Mouse (Mus musculus): ENCODE data around the gene Samd1.
"Not testable (repeated sequence)": the region's sequence is repeated elsewhere in the genome, so short reads cannot be mapped to it uniquely, and the experiment has no call there.

The Samd1 gene

DNA sequence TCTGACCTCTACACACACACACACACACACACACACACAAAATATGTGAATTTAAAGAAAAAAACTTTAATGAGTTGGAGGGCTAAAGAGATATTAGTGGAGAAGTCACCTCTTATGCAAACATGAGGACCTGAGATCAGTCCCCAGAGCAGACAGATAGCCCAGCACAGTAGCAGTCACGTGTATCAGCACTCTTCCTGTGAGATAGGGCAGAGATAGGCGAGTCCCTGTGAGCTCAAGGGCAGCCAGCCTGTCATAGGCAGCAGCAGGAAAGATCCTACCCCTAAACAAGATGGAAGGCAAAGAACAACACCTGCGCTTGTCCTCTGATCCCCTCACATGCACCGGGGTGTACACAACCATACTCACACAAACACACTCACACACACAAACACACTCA lies 15.0 kb upstream of the Samd1 start:
- no peak for DNase-seq (ENCODE audit: extremely low read depth, insufficient read length, low spot score)

GRCm38 (mm10) chr8:83983222-83983621 lies 14.2 kb upstream of the Samd1 start:
- DNase-seq (ENCODE audit: extremely low read depth, insufficient read length, low spot score): not testable (repeated sequence)

- no peak for DNase-seq (ENCODE audit: extremely low read depth, insufficient read length, low spot score)
Observed at GRCm38 (mm10) chr8:83989243-83989642, 8.2 kb upstream of the Samd1 start.

DNA sequence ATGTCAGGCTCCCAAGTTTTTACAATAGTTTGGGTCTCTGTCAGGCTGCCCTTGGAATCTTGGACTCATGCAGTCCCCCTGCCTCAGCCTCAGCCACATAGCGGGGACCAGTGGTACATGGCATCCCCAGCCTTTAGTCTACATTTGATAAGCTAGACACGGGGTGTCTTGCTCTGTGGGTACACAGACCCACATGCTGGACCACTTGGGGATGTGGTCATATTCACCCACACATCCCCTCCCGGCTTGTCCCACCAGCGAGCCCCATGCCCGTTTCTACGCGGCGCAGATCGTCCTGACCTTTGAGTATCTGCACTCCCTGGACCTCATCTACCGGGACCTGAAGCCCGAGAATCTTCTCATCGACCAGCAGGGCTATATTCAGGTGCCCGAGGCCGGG lies 7.3 kb upstream of the Samd1 start:
- DNase-seq (ENCODE audit: extremely low read depth, insufficient read length, low spot score): no peak

DNA sequence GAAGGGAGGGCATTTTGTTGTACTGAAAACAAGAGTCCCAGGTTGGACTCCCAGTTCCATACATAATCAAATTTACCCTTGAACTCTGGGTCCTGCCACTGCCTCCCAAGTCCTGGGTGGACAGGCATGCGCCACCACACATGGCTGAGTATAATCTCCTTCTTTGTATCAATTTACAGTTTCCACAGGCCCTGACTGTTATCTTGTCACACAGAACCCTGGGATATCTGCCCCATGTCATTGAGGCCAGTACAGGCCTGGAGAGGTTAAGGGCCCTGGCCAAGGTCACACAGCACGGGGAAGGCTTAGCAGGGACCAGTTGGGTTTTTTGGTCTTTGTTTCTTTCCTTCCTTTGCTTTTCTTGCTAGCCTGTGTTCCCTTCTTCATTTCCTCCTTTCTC lies 5.0 kb upstream of the Samd1 start:
- no peak for DNase-seq (ENCODE audit: extremely low read depth, insufficient read length, low spot score)

DNA sequence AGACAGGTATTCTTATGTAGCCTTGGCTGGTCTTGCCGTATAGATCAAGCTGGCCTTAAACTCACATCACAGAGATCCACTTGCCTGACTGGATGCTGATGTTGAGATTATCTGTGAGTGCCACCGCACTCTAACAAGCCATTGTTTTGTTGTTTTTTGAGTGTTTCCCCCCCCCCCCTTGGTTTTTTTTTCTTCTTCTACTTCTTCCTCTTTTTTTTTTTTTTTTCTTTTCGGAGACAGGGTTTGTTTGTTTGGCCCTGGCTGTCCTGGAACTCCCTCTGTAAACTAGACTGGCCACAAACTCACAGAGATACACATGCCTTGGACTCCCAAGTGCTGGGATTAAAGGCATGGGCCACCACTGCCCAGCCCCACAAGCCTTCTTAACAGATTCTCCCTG lies 3.4 kb upstream of the Samd1 start:
- DNase-seq (ENCODE audit: extremely low read depth, insufficient read length, low spot score): no peak

DNA sequence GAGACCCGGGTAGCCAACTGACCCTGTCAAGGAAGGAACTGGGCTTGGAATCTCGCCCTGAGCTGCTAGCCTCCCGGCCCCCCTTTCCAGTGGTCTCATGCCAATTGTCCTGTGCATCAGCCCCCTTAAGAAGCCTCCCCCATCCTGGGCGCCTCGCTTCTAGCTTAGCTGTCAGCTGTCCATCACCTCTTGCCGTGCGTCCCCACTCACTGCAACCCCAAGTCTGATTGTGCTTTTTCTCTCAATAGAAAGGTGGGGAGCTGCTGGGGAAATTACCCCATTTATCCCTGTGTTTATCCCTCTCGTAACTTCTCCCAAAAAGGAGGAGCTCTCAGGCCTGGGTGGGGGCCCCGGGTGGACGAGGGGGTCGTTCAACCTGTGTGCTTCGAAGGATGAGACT lies 1.5 kb upstream of the Samd1 start:
- no peak for DNase-seq (ENCODE audit: extremely low read depth, insufficient read length, low spot score)

DNA sequence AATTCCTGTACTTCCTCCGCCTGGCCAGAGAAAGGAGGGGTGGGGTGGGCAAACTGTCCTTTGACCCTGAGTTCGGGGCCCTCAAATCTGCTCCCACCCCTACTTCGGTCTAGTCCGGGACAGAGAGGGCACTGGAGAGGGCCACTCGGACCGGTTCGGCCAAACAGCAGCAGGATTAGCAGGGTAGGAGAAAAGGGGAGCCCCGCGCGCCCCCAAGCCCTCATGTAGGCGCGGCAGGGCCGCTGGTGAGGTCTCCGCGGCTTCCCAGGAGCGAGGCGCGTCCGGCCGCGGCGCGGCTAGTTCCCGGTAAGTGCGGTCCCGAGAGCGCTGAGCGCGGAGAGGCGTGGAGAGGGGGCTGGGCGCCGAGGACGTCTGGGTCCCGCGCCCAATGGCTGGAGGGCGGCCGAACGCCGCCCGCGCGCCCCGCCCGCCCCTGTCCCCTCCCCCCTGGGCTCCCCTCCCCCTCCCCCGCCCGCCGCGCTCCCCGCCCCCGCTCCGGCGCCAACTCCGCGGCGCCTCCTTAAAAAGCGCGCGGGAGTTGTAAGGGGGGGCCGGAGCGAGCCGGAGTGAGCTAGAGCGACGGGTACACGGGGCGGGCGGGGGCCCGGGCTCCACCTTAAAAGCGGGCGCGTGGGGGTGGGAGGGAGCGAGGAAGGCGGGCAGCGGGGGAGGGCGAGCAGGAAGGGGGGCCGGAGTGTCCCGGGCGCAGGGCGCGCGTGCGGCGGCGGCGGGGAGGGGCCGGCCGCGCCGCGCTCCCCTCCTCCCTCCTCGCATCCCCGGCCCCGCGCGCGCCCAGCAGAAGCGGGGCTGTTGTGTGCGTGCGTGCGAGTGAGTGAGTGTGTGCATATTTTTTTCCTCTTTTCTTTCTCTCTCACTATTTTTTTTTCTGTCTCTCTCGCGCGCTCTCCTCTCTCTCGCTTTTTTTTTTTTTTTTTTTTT lies 636 bp upstream of the Samd1 start:
- DNase-seq (ENCODE audit: extremely low read depth, insufficient read length, low spot score): peak; percentile 84

DNA sequence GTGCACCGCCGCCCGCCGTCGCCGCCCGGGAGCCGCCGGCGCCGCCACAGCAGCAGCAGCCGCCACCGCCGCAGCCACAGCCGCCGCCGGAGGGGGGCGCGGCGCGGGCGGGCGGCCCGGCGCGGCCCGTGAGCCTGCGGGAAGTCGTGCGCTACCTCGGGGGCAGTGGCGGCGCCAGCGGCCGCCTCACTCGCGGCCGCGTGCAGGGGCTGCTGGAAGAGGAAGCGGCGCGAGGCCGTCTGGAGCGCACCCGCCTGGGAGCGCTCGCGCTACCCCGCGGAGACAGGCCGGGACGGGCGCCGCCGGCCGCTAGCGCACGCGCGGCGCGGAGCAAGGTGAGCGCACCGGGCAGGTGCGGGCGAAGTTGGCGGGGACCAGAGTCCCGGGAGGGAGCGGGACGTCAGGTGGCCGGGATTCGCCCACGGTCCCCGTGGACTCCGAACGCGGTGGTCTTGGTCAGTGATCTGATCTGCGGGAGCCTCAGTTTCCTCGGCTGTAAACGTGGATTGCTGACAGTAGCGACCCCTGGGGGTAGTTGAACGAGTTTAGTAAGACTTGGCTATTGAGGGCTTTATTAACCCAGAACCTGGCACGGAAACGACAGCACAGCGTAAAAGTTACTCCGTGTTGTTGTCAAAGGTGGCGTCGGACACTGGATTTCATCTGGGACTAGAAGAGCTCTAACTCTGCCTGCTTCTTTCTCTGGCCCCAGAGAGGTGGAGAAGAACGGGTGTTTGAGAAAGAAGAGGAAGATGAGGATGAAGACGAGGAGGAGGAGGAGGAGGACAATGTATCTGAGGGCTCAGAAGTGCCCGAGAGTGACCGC lies 972 bp downstream of the Samd1 start:
- peak; percentile 81 for DNase-seq (ENCODE audit: extremely low read depth, insufficient read length, low spot score)

DNA sequence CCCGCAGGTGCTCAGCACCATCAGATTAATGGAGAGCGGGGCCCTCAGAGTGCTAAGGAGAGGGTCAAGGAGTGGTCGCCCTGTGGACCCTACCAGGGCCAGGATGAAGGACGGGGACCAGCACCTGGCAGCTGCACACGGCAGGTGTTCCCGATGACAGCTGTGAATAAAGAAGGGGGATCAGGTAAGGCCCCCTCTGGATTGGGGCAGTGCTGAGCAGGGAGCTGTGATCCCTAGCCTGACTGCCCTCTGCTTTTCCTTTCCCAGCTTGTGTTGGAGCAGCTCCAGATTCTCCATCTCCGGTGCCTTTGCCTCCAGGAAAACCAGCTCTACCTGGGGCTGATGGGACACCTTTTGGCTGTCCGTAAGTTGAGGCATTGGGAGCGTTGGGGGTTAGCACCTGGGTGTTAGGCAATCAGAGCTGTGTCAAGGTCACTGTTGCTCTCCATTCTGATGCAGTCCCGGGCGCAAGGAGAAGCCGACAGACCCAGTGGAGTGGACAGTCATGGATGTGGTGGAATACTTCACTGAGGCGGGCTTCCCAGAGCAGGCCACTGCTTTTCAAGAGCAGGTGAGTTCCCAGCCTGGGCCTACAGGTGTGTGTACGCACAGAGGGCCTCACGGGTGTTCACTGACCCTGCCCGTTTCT lies 1.7 kb downstream of the Samd1 start:
- DNase-seq (ENCODE audit: extremely low read depth, insufficient read length, low spot score): no peak

DNA sequence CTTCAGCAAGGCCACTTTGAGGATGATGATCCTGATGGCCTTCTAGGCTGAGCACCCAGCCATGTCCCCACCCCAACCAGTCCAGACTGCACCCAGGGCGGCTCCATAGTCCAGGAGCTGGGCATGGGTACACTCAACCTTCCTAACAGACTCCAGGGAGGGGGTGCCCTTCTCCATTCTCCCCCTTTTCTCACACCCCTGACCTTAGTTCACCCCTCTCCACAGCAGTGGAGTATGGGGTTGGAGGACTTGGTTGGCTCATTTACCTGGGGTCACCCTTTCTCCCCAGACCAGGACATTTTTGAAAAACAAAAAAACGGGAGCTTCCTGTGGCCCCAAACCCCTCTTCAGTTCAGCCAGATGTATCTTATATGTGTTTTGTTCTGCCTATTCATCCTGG lies 2.4 kb downstream of the Samd1 start:
- DNase-seq (ENCODE audit: extremely low read depth, insufficient read length, low spot score): no peak

DNA sequence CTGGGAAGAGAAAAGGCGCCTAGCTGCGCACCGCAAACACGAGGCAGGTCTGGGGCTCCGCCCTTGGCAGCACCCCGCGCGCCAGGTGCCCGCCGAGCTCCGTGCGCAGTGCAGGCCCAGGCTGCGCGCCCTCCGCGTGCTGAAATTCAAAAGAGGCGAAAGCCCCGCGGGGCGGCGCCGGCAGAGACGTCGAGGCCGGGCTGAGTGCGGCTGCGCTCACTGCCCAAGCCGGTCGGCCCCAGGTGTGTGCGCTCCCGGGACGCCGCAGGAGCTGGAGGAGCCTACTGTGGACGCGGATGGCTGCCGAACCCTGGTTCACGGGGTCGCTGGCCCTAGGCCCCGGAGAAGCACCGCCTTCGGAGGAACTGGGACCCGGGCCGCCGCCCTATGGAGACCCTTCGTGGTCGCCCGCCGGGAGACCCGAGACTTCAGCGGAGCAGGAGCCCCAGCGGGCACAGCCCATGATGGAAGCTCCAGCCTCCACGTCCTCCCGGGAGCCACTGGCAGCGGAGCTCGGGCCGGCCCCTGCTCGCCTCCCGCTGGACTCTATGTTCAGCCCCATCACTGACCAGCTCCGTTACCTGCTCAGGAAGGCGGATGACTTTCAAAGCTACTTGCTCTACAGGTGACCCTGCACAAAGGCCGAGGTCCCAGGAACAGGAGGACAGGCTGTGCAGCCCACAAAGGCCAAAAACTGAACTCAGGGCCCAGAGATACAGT lies 4.0 kb downstream of the Samd1 start, which contains the start of gene 1700067K01Rik:
1700067K01Rik (plus strand) TSS at position 222 of the 720 bp plus-strand sequence.
- DNase-seq (ENCODE audit: extremely low read depth, insufficient read length, low spot score): no peak

- DNase-seq (ENCODE audit: extremely low read depth, insufficient read length, low spot score): no peak
Observed at GRCm38 (mm10) chr8:84002957-84003611, 5.6 kb downstream of the Samd1 start.

- no peak for DNase-seq (ENCODE audit: extremely low read depth, insufficient read length, low spot score)
Observed at GRCm38 (mm10) chr8:84003612-84004246, 6.3 kb downstream of the Samd1 start.

DNA sequence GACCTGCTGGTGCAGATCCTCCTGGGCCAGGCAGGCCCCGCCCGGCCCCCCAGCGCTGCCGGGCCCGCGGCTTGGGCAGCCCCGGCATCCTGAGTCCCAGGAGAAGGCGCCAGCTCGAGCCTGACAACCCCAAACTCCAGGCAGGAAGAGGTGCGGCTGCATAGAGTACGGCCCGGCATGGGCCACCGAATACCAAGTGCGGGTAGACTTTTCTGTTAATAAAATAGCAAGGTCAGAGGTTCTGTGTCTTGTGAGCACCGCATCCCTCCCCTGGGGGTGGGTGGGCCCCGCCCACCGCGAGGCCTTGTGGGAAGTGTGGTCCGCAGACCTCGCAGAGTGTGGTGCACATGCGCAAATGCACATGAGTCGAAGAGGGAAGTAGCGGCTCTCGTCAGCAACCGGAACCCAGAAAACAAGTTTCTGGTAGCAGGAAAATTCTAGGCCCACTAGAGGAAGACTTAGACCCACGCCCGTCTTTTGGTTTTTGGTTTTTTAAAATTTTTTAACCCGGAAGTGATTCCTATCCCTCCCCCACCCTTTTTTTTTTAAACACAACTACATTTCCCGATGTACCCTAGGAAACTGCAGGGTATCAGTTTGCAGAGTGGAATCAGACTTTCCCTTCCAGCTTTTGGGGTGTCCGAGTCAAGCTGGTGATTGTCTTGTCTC lies 7.2 kb downstream of the Samd1 start:
- peak; percentile 98 for DNase-seq (ENCODE audit: extremely low read depth, insufficient read length, low spot score)

- DNase-seq (ENCODE audit: extremely low read depth, insufficient read length, low spot score): not testable (repeated sequence)
Observed at GRCm38 (mm10) chr8:84005502-84005901, 8.0 kb downstream of the Samd1 start.

DNA sequence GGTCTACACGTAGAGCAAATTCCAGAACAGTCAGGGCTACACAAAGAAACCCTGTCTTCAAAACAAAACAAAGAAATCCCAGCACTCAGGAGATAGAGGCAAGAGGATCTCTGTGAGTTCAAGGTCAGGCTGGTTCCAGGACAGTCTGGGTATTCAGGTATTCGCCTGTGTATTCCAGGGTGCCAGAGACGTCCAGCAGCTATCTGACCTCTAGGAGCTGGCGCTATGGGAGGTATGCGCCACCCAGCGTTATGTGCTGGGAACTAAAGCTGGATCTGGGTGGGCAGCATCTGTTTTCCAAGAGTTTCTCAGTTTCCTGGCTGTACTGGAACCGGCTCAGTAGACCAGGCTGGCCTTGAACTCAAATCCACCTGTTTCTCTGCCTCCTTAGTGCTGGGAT lies 10.9 kb downstream of the Samd1 start:
- DNase-seq (ENCODE audit: extremely low read depth, insufficient read length, low spot score): no peak

- peak; percentile 50 for DNase-seq (ENCODE audit: extremely low read depth, insufficient read length, low spot score)
Observed at GRCm38 (mm10) chr8:84009876-84010275, 12.4 kb downstream of the Samd1 start.

All from 3134 (cell line).